Mouse (Mus musculus) liver, adult 2 months (tissue): Measurements from ENCODE around the gene Gja8. TPM values are rescaled to one million over a fixed set of nuclear protein-coding genes. Genes with fewer than 3 reads are reported as not detected.

Experiments used
- DNase-seq: peaks from one replicate; pipeline ENCODE4 v3.0.0-alpha.2; 2011; ENCODE audit warnings: low read depth, low spot score; ENCODE audit errors: extremely low read depth
- H3K27ac ChIP-seq: fragments of 200-500 bp; replicated peaks from 2 replicates; pipeline ENCODE4 v1.5.1; 2012; ENCODE audit warnings: low read depth, mild to moderate bottlenecking, control low read depth, inconsistent platforms, low read length; ENCODE audit not compliant: insufficient read depth
- H3K27me3 ChIP-seq: fragments of 200-500 bp; 2 replicates; pipeline ENCODE4 v1.6.1; 2012; ENCODE audit warnings: mild to moderate bottlenecking, moderate library complexity, low read length, inconsistent platforms; ENCODE audit not compliant: control insufficient read depth, insufficient read depth
- H3K36me3 ChIP-seq: fragments of 200-500 bp; 2 replicates; pipeline ENCODE4 v1.6.1; 2012; ENCODE audit warnings: low read length, inconsistent platforms; ENCODE audit not compliant: control insufficient read depth, insufficient read depth
- H3K4me1 ChIP-seq: fragments of 200-500 bp; 2 replicates; pipeline ENCODE4 v1.6.1; 2011; ENCODE audit warnings: low read length; ENCODE audit not compliant: control insufficient read depth, insufficient read depth
- H3K4me3 ChIP-seq: fragments of 200-500 bp; 2 replicates; pipeline ENCODE4 v1.5.1; 2011; ENCODE audit warnings: low read depth, mild to moderate bottlenecking, control low read depth, low read length, moderate library complexity; ENCODE audit not compliant: insufficient read depth
- H3K79me2 ChIP-seq: fragments of 200-500 bp; 2 replicates; pipeline ENCODE4 v1.6.1; 2012; ENCODE audit warnings: inconsistent platforms, mild to moderate bottlenecking, low read length, moderate library complexity; ENCODE audit not compliant: control insufficient read depth, insufficient read depth
- H3K9ac ChIP-seq: fragments of 200-500 bp; 2 replicates; pipeline ENCODE4 v1.6.1; 2012; ENCODE audit warnings: low read depth, mild to moderate bottlenecking, control low read depth, inconsistent platforms, low read length
- CTCF ChIP-seq: fragments of 200-500 bp; IDR thresholded peaks from 2 replicates; pipeline ENCODE4 v1.5.1; 2011; ENCODE audit warnings: low read depth, low read length, control low read depth
- POLR2A ChIP-seq: fragments of 200-500 bp; IDR thresholded peaks from 2 replicates; pipeline ENCODE4 v1.6.1; 2011; ENCODE audit warnings: low read length, control low read depth; ENCODE audit not compliant: insufficient read depth; ENCODE audit errors: extremely low read depth
- WGBS: fragments of 180-500 bp; shearing (Covaris S2); methylation state at CpG from one replicate; pipeline ENCODE4 v1.1.7; 2018; 5-methylcytosine and 5-hydroxymethylcytosine counted together
- polyA plus RNA-seq: library from polyadenylated mRNA; depleted of rRNA; stranded (reverse); fragments of >200 nt; gene quantifications from 2 replicates; pipeline ENCODE4 v1.2.3, GENCODE M21; 2012
- total RNA-seq: library from RNA; depleted of rRNA; stranded (reverse); fragments of >200 nt; gene quantifications from 2 replicates; pipeline ENCODE4 v1.2.3, GENCODE M21; 2014

Gja8 gene
- total and polyA plus RNA-seq, 2 experiments, result not detected

- Histone ChIP-seq H3K4me1 (peaks cover 7% of the 10 kb centered on the region; the same call in 1 of the 2 replicates), H3K36me3 (peaks cover 7% of the 10 kb centered on the region), H3K27ac (no peak overlapping the region), H3K27me3 (no peaks in the 10 kb centered on the region), H3K9ac (no peak overlapping the region), H3K79me2 (no peaks in the 10 kb centered on the region; the same call in 1 of the 2 replicates), H3K4me3 (no peak overlapping the region)
- no peak for TF ChIP-seq POLR2A
- no peak for TF ChIP-seq CTCF
- peak; percentile 47 for DNase-seq
- WGBS, result 43% methylated on average over 4 of the region's 4 CpGs
Observed at GRCm38 (mm10) chr3:96902336-96902999, 23.4 kb downstream of the Gja8 start.

GRCm38 (mm10) chr3:96883690-96884089, 42.1 kb downstream of the Gja8 start:
- WGBS, result 64% methylated on average over 7 of the region's 7 CpGs
- H3K4me3 ChIP-seq, result no peak overlapping the region

GRCm38 (mm10) chr3:96882061-96882849, 43.6 kb downstream of the Gja8 start:
- Histone ChIP-seq H3K4me3 (no peak overlapping the region), H3K79me2 (no peaks in the 10 kb centered on the region), H3K27me3 (no peaks in the 10 kb centered on the region), H3K9ac (no peak overlapping the region), H3K27ac (no peak overlapping the region), H3K36me3 (peaks cover 8% of the 10 kb centered on the region; the same call in 1 of the 2 replicates), H3K4me1 (no peaks in the 10 kb centered on the region)
- DNase-seq, result no peak
- 94% methylated on average over 14 of the region's 14 CpGs for WGBS
- TF ChIP-seq POLR2A (no peak), CTCF (no peak)

More at GRCm38 (mm10) chr3:96883690-96884089, 42.1 kb downstream of the Gja8 start:
- no peaks in the 10 kb centered on the region for H3K27me3 ChIP-seq
- no peaks in the 10 kb centered on the region for H3K4me1 ChIP-seq
- peaks cover 13% of the 10 kb centered on the region; the same call in 1 of the 2 replicates for H3K36me3 ChIP-seq
- no peak overlapping the region; the same call in 1 of the 2 replicates for H3K9ac ChIP-seq
- peak; percentile 11 for DNase-seq
- H3K79me2 ChIP-seq, result no peaks in the 10 kb centered on the region
- no peak for TF ChIP-seq CTCF
- TF ChIP-seq POLR2A, result no peak
- no peak overlapping the region for H3K27ac ChIP-seq

GRCm38 (mm10) chr3:96881557-96881956, 44.3 kb downstream of the Gja8 start:
- DNase-seq, result no peak
- Histone ChIP-seq H3K36me3 (peaks cover 8% of the 10 kb centered on the region; the same call in 1 of the 2 replicates), H3K27me3 (no peaks in the 10 kb centered on the region), H3K9ac (no peak overlapping the region), H3K4me1 (no peaks in the 10 kb centered on the region), H3K27ac (no peak overlapping the region), H3K79me2 (no peaks in the 10 kb centered on the region), H3K4me3 (no peak overlapping the region)
- no peak for TF ChIP-seq POLR2A
- no peak for TF ChIP-seq CTCF
- WGBS, result 93% methylated on average over 6 of the region's 6 CpGs

- H3K27ac ChIP-seq, result no peak overlapping the region
- 82% methylated on average over 4 of the region's 4 CpGs for WGBS
- H3K4me1 ChIP-seq, result peaks cover 3% of the 10 kb centered on the region
- H3K27me3 ChIP-seq, result no peaks in the 10 kb centered on the region
- H3K79me2 ChIP-seq, result no peaks in the 10 kb centered on the region
- peaks cover 8% of the 10 kb centered on the region; the same call in 1 of the 2 replicates for H3K36me3 ChIP-seq
- H3K9ac ChIP-seq, result no peak overlapping the region
- H3K4me3 ChIP-seq, result no peak overlapping the region
- no peak for DNase-seq
- TF ChIP-seq CTCF, result no peak
- TF ChIP-seq POLR2A, result no peak
Observed at GRCm38 (mm10) chr3:96880385-96880784, 45.4 kb downstream of the Gja8 start.

GRCm38 (mm10) chr3:96879536-96879935, 46.3 kb downstream of the Gja8 start:
- H3K4me1 ChIP-seq, result peaks cover 10% of the 10 kb centered on the region
- H3K9ac ChIP-seq, result no peak overlapping the region
- H3K27ac ChIP-seq, result no peak overlapping the region
- H3K4me3 ChIP-seq, result no peak overlapping the region
- no peak for TF ChIP-seq POLR2A
- TF ChIP-seq CTCF, result no peak
- H3K36me3 ChIP-seq, result peaks cover 6% of the 10 kb centered on the region; the same call in 1 of the 2 replicates
- H3K27me3 ChIP-seq, result no peaks in the 10 kb centered on the region
- DNase-seq, result no peak
- H3K79me2 ChIP-seq, result no peaks in the 10 kb centered on the region
- WGBS, result 92% methylated on average over 9 of the region's 9 CpGs
